Mouse (Mus musculus): Measurements from ENCODE around the gene Miox. TPM values are rescaled to one million over a fixed set of nuclear protein-coding genes. Genes with fewer than 3 reads are reported as not detected.

Miox gene
- total and polyA plus RNA-seq, 3 experiments: not detected

DNA sequence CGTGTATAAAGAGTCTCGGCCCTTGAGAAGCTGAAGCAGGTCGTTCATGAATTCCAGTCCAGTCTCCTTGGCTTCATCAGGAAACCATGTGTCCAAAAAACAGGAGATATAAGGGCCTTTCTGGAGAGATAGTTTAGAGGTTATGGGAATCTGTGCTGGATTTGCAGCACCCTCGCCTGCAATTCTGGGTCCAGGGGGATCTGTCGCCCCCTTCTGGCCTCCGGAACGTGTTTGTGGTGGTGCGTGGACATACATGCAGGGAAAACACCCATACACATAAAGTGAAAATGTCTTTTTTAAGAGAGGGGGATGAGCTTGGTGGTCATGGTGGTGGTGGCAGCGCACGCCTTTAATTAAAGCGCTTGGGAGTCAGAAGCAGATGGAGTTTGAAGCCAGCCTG is 18.1 kb upstream of the Miox start:
- Histone ChIP-seq H3K9me3 (replicated peaks; ENCODE audit: insufficient read depth, low read length) (no peaks in the 10 kb centered on the region), H3K4me3 (ENCODE audit: control insufficient read depth in 1 of 2, insufficient read depth in 1 of 2, low read depth in 2 of 2, low read length in 2 of 2) (no peak overlapping the region), H3K79me2 (ENCODE audit: control insufficient read depth, insufficient read depth, low read length, poor library complexity) (peaks cover 38% of the 10 kb centered on the region), H3K27ac (ENCODE audit: control insufficient read depth, low read depth, low read length) (no peak overlapping the region), H3K27me3 (ENCODE audit: control insufficient read depth in 1 of 2, insufficient read depth in 2 of 2, low read length in 2 of 2) (no peaks in the 10 kb centered on the region), H3K4me1 (ENCODE audit: control insufficient read depth in 1 of 2, insufficient read depth in 2 of 2, low read length in 2 of 2) (peaks cover 0 to 17% of the 10 kb centered on the region in 2 experiments; a peak in 3 of 4 replicates), H3K9ac (ENCODE audit: control insufficient read depth, low read depth, low read length, poor library complexity, severe bottlenecking) (no peak overlapping the region), H3K36me3 (ENCODE audit: control insufficient read depth in 1 of 2, insufficient read depth in 2 of 2, low read length in 2 of 2) (peaks cover 0 to 5% of the 10 kb centered on the region in 2 experiments; a peak in 1 of 4 replicates)
- DNase-seq (ENCODE audit: low read depth, low spot score): peak; percentile 78
- TF ChIP-seq ELF1 (IDR thresholded peaks at IDR 0.05; ENCODE audit: low read depth, low read length): no peak
- no peak for TF ChIP-seq EP300 (IDR thresholded peaks at IDR 0.05; ENCODE audit: low read depth in 1 of 2, low read length in 2 of 2)
- TF ChIP-seq ETS1 (IDR thresholded peaks at IDR 0.05; ENCODE audit: low read depth, low read length): no peak
- no peak for TF ChIP-seq USF1 (IDR thresholded peaks at IDR 0.05; ENCODE audit: low read depth, low read length)
- 0 out of 2 replicates have a peak, but pooled peaks have one; percentile 34 for TF ChIP-seq MYC (IDR thresholded peaks at IDR 0.05; ENCODE audit: low read depth, low read length)
- peak; percentile 74 to 88 (median 77) for TF ChIP-seq CTCF (IDR thresholded peaks at IDR 0.05 in 2 of 3, conservative IDR thresholded peaks at IDR 0.05 in 1 of 3; ENCODE audit: control insufficient read depth in 1 of 3, insufficient read depth in 1 of 3, low read depth in 2 of 3, low read length in 3 of 3, poor library complexity in 1 of 3, severe bottlenecking in 1 of 3)
- no peak for TF ChIP-seq TAL1 (IDR thresholded peaks at IDR 0.05; ENCODE audit: low read length)
- TF ChIP-seq SMC3 (IDR thresholded peaks at IDR 0.05; ENCODE audit: low read depth, low read length): peak; percentile 55
- peak; percentile 56 for TF ChIP-seq RAD21 (IDR thresholded peaks at IDR 0.05; ENCODE audit: low read depth, low read length)
- no peak for TF ChIP-seq BHLHE40 (IDR thresholded peaks at IDR 0.05; ENCODE audit: borderline replicate concordance, low read depth, low read length)

- H3K9ac ChIP-seq (ENCODE audit: control insufficient read depth, low read depth, low read length, poor library complexity, severe bottlenecking): peak overlapping the region; percentile 59
- peaks cover 16% of the 10 kb centered on the region for H3K79me2 ChIP-seq (ENCODE audit: control insufficient read depth, insufficient read depth, low read length, poor library complexity)
- peak; percentile 88 for DNase-seq (ENCODE audit: low read depth, low spot score)
- peak overlapping the region; percentile 56 to 98 for H3K4me3 ChIP-seq (ENCODE audit: control insufficient read depth in 1 of 2, insufficient read depth in 1 of 2, low read depth in 2 of 2, low read length in 2 of 2)
- peaks cover 0 to 14% of the 10 kb centered on the region in 2 experiments for H3K36me3 ChIP-seq (ENCODE audit: control insufficient read depth in 1 of 2, insufficient read depth in 2 of 2, low read length in 2 of 2)
- H3K27ac ChIP-seq (ENCODE audit: control insufficient read depth, low read depth, low read length): peak overlapping the region; percentile 91
- no peaks in the 10 kb centered on the region for H3K27me3 ChIP-seq (ENCODE audit: control insufficient read depth in 1 of 2, insufficient read depth in 2 of 2, low read length in 2 of 2)
- no peaks in the 10 kb centered on the region for H3K9me3 ChIP-seq (replicated peaks; ENCODE audit: insufficient read depth, low read length)
- peaks cover 4 to 14% of the 10 kb centered on the region in 2 experiments; a peak in 3 of 4 replicates for H3K4me1 ChIP-seq (ENCODE audit: control insufficient read depth in 1 of 2, insufficient read depth in 2 of 2, low read length in 2 of 2)
- TF ChIP-seq MAFK (IDR thresholded peaks at IDR 0.05; ENCODE audit: borderline replicate concordance, low read depth, low read length): peak; percentile 38; the same call in 1 of the 2 replicates
- TF ChIP-seq HCFC1 (IDR thresholded peaks at IDR 0.05; ENCODE audit: low read depth, low read length): peak; percentile 69; the same call in 1 of the 2 replicates
- no peak for TF ChIP-seq SMC3 (IDR thresholded peaks at IDR 0.05; ENCODE audit: low read depth, low read length)
- TF ChIP-seq POLR2A (IDR thresholded peaks at IDR 0.05; ENCODE audit: control insufficient read depth in 1 of 2, insufficient read depth in 1 of 2, low read depth in 1 of 2, low read length in 2 of 2, poor library complexity in 1 of 2): peak in 1 of 2 experiments; percentile 56; a peak in 2 of 4 replicates
- TF ChIP-seq POLR2AphosphoS5 (IDR thresholded peaks at IDR 0.05; ENCODE audit: borderline replicate concordance, low read depth, low read length): no peak
- TF ChIP-seq TAL1 (IDR thresholded peaks at IDR 0.05; ENCODE audit: low read length): no peak
- TF ChIP-seq CTCF (IDR thresholded peaks at IDR 0.05 in 2 of 3, conservative IDR thresholded peaks at IDR 0.05 in 1 of 3; ENCODE audit: control insufficient read depth in 1 of 3, insufficient read depth in 1 of 3, low read depth in 2 of 3, low read length in 3 of 3, poor library complexity in 1 of 3, severe bottlenecking in 1 of 3): no peak
- no peak for TF ChIP-seq ZMIZ1 (IDR thresholded peaks at IDR 0.05; ENCODE audit: low read depth, low read length)
- TF ChIP-seq ETS1 (IDR thresholded peaks at IDR 0.05; ENCODE audit: low read depth, low read length): peak; percentile 95
- peak; percentile 84 for TF ChIP-seq TBP (IDR thresholded peaks at IDR 0.05; ENCODE audit: low read depth, low read length)
- TF ChIP-seq SIN3A (IDR thresholded peaks at IDR 0.05; ENCODE audit: low read length): peak; percentile 92
- TF ChIP-seq ZKSCAN1 (IDR thresholded peaks at IDR 0.05; ENCODE audit: low read depth, low read length): no peak
- TF ChIP-seq GATA1 (IDR thresholded peaks at IDR 0.05; ENCODE audit: low read depth, low read length): peak; percentile 94
- peak; percentile 83 for TF ChIP-seq MXI1 (IDR thresholded peaks at IDR 0.05; ENCODE audit: low read depth, low read length)
- TF ChIP-seq UBTF (IDR thresholded peaks at IDR 0.05; ENCODE audit: borderline replicate concordance, insufficient read depth, low read depth, low read length): no peak
- TF ChIP-seq JUND (IDR thresholded peaks at IDR 0.05; ENCODE audit: low read depth, low read length): no peak
- TF ChIP-seq ZC3H11A (IDR thresholded peaks at IDR 0.05; ENCODE audit: low read depth, low read length): no peak
- no peak for TF ChIP-seq USF1 (IDR thresholded peaks at IDR 0.05; ENCODE audit: low read depth, low read length)
- no peak for TF ChIP-seq NRF1 (IDR thresholded peaks at IDR 0.05; ENCODE audit: insufficient read depth, low read depth, low read length, poor library complexity, severe bottlenecking)
- TF ChIP-seq TCF12 (IDR thresholded peaks at IDR 0.05; ENCODE audit: low read depth, low read length): peak; percentile 70
- TF ChIP-seq POLR2AphosphoS2 (IDR thresholded peaks at IDR 0.05; ENCODE audit: low read length): peak; percentile 50; the same call in 1 of the 2 replicates
- 0 out of 2 replicates have a peak, but pooled peaks have one; percentile 37 for TF ChIP-seq ZNF384 (IDR thresholded peaks at IDR 0.05; ENCODE audit: low read depth, low read length)
- TF ChIP-seq MYB (IDR thresholded peaks at IDR 0.05; ENCODE audit: low read depth, low read length): no peak
- peak; percentile 49; the same call in 1 of the 2 replicates for TF ChIP-seq RCOR1 (IDR thresholded peaks at IDR 0.05; ENCODE audit: low read depth, low read length)
- TF ChIP-seq MAX (IDR thresholded peaks at IDR 0.05; ENCODE audit: low read length): peak; percentile 79
Measured at GRCm38 (mm10) chr15:89321264-89321663, 12.9 kb upstream of the Miox start.

Measured in MEL (cell line).